Mouse (Mus musculus) cerebellum, adult 2 months (tissue): ENCODE data around the gene Chd6. TPM values are rescaled to one million over a fixed set of nuclear protein-coding genes. Genes with fewer than 3 reads are reported as not detected.

Experiments
- DNase-seq, 2 experiments: peaks; one replicate each; pipeline ENCODE4 v3.0.0; 2021
- H3K27ac ChIP-seq: fragments of 200-500 bp; 2 replicates; pipeline ENCODE4 v1.5.1; 2012; ENCODE audit warnings: low read length, control low read depth, inconsistent platforms; ENCODE audit not compliant: insufficient read depth
- H3K27me3 ChIP-seq: fragments of 200-500 bp; 2 replicates; pipeline ENCODE4 v1.6.1; 2012; ENCODE audit warnings: inconsistent platforms, mild to moderate bottlenecking, low read length, moderate library complexity; ENCODE audit not compliant: control insufficient read depth, insufficient read depth
- H3K4me1 ChIP-seq: fragments of 200-500 bp; 2 replicates; pipeline ENCODE4 v1.6.1; 2011; ENCODE audit warnings: low read length; ENCODE audit not compliant: control insufficient read depth, insufficient read depth
- H3K4me3 ChIP-seq: fragments of 200-500 bp; replicated peaks from 2 replicates; pipeline ENCODE3; 2011; ENCODE audit warnings: mild to moderate bottlenecking, low read depth, low read length, control low read depth; ENCODE audit not compliant: insufficient read depth
- CTCF ChIP-seq: fragments of 200-500 bp; IDR thresholded peaks from 2 replicates; pipeline ENCODE4 v1.5.1; 2011; ENCODE audit warnings: low read depth, mild to moderate bottlenecking, control low read depth, low read length, moderate library complexity, borderline replicate concordance; ENCODE audit not compliant: insufficient read depth
- POLR2A ChIP-seq: fragments of 200-500 bp; IDR thresholded peaks from 2 replicates; pipeline ENCODE4 v1.6.1; 2011; ENCODE audit warnings: low read length, control low read depth, borderline replicate concordance; ENCODE audit not compliant: insufficient read depth
- WGBS: fragments of 180-500 bp; shearing (Covaris S2); methylation state at CpG from one replicate; pipeline ENCODE4 v1.1.7; 2018; 5-methylcytosine and 5-hydroxymethylcytosine counted together
- polyA plus RNA-seq: library from polyadenylated mRNA; depleted of rRNA; stranded (reverse); fragments of >200 nt; gene quantifications from 2 replicates; pipeline ENCODE4 v1.2.3, GENCODE M21; 2012

Chd6 gene
- polyA plus RNA-seq, 1 experiment: 33.7 TPM

- DNase-seq: no peak
- Histone ChIP-seq H3K27ac (no peak overlapping the region), H3K4me1 (no peaks in the 10 kb centered on the region), H3K27me3 (no peaks in the 10 kb centered on the region), H3K4me3 (no peak overlapping the region)
- TF ChIP-seq POLR2A (no peak), CTCF (no peak; the same call in 1 of the 2 replicates)
- WGBS: 76% methylated on average over 5 of the region's 5 CpGs
Measured at GRCm38 (mm10) chr2:160933890-160934289, 175.0 kb downstream of the Chd6 start.

DNA sequence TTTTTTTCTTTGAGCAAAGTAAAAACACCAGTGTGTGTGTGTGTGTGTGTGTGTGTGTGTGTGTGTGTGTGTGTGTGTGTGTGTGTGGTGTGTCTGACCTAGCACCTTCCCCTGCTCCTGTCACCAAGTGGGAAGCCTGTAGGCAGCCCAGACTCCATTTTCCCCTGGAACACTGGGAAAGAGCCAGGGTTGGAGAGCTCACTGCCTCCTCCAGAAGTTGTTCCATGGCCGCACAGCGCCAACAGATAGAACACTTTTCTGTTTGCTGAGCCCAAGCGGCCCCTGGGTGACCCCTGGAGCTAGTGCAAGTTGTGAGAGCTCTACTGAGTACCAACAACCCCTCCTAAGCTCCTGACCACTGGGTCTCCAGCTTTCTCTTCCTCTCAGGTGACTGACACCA lies 175.9 kb downstream of the Chd6 start:
- WGBS: 86% methylated on average over 3 of the region's 3 CpGs
- no peak for TF ChIP-seq CTCF
- no peak for TF ChIP-seq POLR2A
- H3K4me1 ChIP-seq: no peaks in the 10 kb centered on the region
- H3K27ac ChIP-seq: no peak overlapping the region
- no peaks in the 10 kb centered on the region for H3K27me3 ChIP-seq
- DNase-seq: no peak
- no peak overlapping the region for H3K4me3 ChIP-seq

DNA sequence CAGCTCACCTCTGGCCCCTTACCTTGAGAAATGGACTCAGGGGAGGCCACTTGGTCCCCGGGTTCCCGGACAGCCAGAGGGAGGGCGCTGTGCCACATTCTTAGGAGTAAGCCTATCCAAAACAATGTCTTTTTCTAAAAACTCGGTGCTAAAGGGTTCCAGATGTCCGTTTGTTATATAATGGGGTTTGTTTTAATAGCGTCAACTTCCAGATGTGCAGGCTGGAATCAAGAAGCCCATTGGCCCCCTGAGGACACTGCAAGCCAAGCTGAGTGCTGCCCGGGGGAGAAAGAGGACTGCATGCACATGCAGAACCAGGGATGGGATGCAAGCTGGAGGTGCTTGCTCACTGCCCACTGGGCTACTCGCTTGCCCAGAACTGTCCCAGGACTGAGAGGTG lies 176.6 kb downstream of the Chd6 start:
- Histone ChIP-seq H3K27ac (no peak overlapping the region), H3K27me3 (no peaks in the 10 kb centered on the region), H3K4me1 (no peaks in the 10 kb centered on the region), H3K4me3 (no peak overlapping the region)
- TF ChIP-seq CTCF: no peak
- no peak for TF ChIP-seq POLR2A
- WGBS: 77% methylated on average over 8 of the region's 8 CpGs
- DNase-seq: no peak

GRCm38 (mm10) chr2:160931378-160931777 lies 177.5 kb downstream of the Chd6 start:
- 93% methylated on average over 5 of the region's 5 CpGs for WGBS
- Histone ChIP-seq H3K4me3 (no peak overlapping the region), H3K27me3 (no peaks in the 10 kb centered on the region), H3K4me1 (no peaks in the 10 kb centered on the region), H3K27ac (no peak overlapping the region)
- no peak for DNase-seq
- TF ChIP-seq CTCF: no peak
- no peak for TF ChIP-seq POLR2A

DNA sequence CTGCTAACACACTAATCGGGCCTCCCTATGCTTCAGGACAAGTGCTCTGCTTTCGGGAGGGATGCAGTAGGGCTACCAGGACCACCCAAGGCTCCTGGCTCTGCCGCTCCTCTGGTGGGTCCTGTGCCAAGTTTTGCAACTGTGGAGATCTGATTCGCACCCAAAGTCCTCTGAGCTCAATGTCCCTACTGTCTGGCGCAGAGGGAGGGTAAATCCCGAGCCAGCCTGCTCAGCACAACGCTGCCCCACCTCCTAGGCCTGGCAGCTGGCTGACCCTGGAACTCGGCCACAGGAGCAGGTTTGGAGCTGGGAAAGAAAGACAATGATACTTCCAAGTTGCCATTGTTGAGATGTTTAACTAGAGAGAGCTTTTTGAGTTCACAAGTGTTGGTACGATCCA lies 183.7 kb downstream of the Chd6 start:
- no peaks in the 10 kb centered on the region for H3K27me3 ChIP-seq
- H3K4me1 ChIP-seq: peaks cover 6% of the 10 kb centered on the region; the same call in 1 of the 2 replicates
- no peak for TF ChIP-seq POLR2A
- no peak for TF ChIP-seq CTCF
- no peak for DNase-seq
- WGBS: 35% methylated on average over 9 of the region's 9 CpGs
- no peak overlapping the region for H3K27ac ChIP-seq
- no peak overlapping the region for H3K4me3 ChIP-seq

DNA sequence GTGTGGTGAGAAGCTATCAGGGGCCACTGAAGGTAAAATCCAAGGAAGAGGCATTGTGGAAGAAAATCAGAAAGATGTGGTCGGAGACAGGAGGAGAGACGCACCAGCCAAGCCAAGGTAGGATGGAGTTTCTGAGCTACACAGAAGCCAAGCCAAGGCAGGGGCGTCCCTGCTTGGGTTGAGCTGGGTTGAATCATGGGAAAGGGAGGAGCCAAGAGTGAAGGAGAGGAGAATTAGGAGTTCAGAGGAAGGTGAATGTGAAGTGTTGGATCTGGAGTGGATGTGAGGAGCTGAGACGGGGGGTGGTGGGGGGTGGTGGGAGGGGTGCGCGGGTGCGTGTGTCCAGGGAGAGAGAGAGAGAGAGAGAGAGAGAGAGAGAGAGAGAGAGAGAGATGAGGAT lies 187.6 kb downstream of the Chd6 start:
- Histone ChIP-seq H3K27me3 (no peaks in the 10 kb centered on the region), H3K27ac (no peak overlapping the region), H3K4me1 (peaks cover 24% of the 10 kb centered on the region), H3K4me3 (no peak overlapping the region)
- TF ChIP-seq CTCF: no peak
- no peak for TF ChIP-seq POLR2A
- WGBS: 67% methylated on average over 5 of the region's 7 CpGs
- no peak for DNase-seq

- H3K4me3 ChIP-seq: no peak overlapping the region
- no peak overlapping the region for H3K27ac ChIP-seq
- no peak for TF ChIP-seq POLR2A
- no peak for TF ChIP-seq CTCF
- WGBS: 90% methylated on average over 2 of the region's 2 CpGs
- DNase-seq: no peak
- H3K4me1 ChIP-seq: peaks cover 37% of the 10 kb centered on the region
- H3K27me3 ChIP-seq: no peaks in the 10 kb centered on the region
Measured at GRCm38 (mm10) chr2:160918930-160919215, 190.0 kb downstream of the Chd6 start.

DNA sequence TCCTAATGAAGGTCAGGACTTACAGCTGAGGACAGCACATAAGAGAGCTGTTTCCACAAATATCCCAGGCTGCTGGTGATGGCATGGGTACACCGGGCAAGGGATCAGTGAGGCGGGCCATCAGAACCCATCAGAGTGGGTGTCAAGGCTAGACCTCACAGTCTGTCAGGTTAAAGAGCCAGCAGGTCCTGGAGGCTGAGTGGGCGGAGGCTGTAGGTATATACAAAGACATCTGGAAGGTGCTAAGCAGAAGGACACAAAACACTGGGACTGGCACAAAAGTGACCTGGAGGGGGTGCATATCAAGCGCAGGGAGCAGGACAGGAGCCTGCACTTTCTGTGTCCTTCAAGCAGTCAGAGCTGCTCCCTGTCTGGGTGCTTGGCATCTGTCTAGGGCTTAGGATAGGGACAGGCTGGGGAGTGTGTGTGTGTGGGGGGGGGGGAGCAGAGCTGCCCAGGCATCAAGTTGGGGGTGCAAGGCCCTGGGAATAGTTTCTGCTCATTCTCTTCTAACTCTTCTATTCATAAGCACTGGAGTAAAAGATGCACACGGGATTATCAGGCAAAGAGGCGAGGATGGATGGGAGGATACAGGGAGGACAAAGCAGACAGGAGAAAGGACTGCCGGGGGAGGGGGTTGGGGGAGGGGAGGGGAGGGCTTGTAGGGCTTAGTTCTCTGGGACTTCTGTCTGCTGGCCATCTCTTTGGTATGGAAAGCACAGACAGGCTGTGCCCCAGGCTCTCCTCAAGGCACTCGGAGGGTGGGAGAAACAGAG lies 190.5 kb downstream of the Chd6 start:
- DNase-seq: no peak
- 83% methylated on average over 8 of the region's 8 CpGs for WGBS
- Histone ChIP-seq H3K27ac (no peak overlapping the region), H3K4me3 (no peak overlapping the region), H3K27me3 (no peaks in the 10 kb centered on the region), H3K4me1 (peaks cover 37% of the 10 kb centered on the region)
- TF ChIP-seq CTCF (no peak), POLR2A (no peak)
